Mouse (Mus musculus) CH12.LX (cell line): ENCODE measurements around the gene Trpm3. TPM values are rescaled to one million over a fixed set of nuclear protein-coding genes. Genes with fewer than 3 reads are reported as not detected.
A peak's percentile ranks its signal among the peaks of the same experiment; 100 is the strongest.

ENCODE experiments used
- DNase-seq: peaks from one replicate; pipeline ENCODE4 v3.0.0-alpha.2; 2013; ENCODE audit errors: extremely low read depth
- H3K27ac ChIP-seq: 2 replicates; pipeline ENCODE4 v1.5.1; 2012; ENCODE audit warnings: low read depth, mild to moderate bottlenecking, control low read depth, moderate library complexity; ENCODE audit not compliant: insufficient read depth
- H3K27me3 ChIP-seq: replicated peaks from 2 replicates; pipeline ENCODE3; 2012; ENCODE audit warnings: inconsistent platforms
- H3K36me3 ChIP-seq, 2 experiments: replicated peaks in 1 of 2; 2 replicates each; pipeline versions ENCODE3 to v1.6.1; 2012; ENCODE audit warnings: inconsistent platforms in 1 of 2, low read length in 1 of 2, mild to moderate bottlenecking in 1 of 2, mixed read lengths in 1 of 2, moderate library complexity in 1 of 2; ENCODE audit not compliant: control insufficient read depth in 1 of 2, insufficient read depth in 1 of 2
- H3K4me1 ChIP-seq, 2 experiments: 2 replicates each; pipeline ENCODE4 v1.6.1; 2012; ENCODE audit warnings: inconsistent platforms in 1 of 2, moderate library complexity in 1 of 2; ENCODE audit not compliant: insufficient read depth in 2 of 2, control insufficient read depth in 1 of 2
- H3K4me2 ChIP-seq: 2 replicates; pipeline ENCODE4 v1.6.1; 2012; ENCODE audit warnings: low read depth, mild to moderate bottlenecking, control low read depth; ENCODE audit not compliant: poor library complexity, insufficient read depth, severe bottlenecking
- H3K4me3 ChIP-seq, 3 experiments: fragments of 150-350 bp in 1 of 3; sonication (generic) in 1 of 3; replicated peaks in 1 of 3; 2 replicates each; pipeline versions ENCODE3 to v1.5.1; 2011 to 2012; ENCODE audit warnings: low read depth in 2 of 3, low read length in 2 of 3, mild to moderate bottlenecking in 2 of 3, moderate library complexity in 2 of 3, control low read depth in 1 of 3, improper control_type of control experiment in 1 of 3, inconsistent platforms in 1 of 3, mixed read lengths in 1 of 3; ENCODE audit not compliant: poor library complexity in 1 of 3
- H3K79me2 ChIP-seq: replicated peaks from 2 replicates; pipeline ENCODE4 v1.6.1; 2012; ENCODE audit warnings: mild to moderate bottlenecking, moderate library complexity; ENCODE audit not compliant: control insufficient read depth, poor library complexity, insufficient read depth, severe bottlenecking; ENCODE audit errors: extremely low read depth
- H3K9ac ChIP-seq: 2 replicates; pipeline ENCODE4 v1.6.1; 2012; ENCODE audit warnings: low read depth, mild to moderate bottlenecking, control low read depth, moderate library complexity; ENCODE audit not compliant: insufficient read depth
- H3K9me3 ChIP-seq: replicated peaks from 2 replicates; pipeline ENCODE3; 2012; ENCODE audit warnings: low read length, inconsistent platforms, mixed read lengths
- CHD2 ChIP-seq: IDR thresholded peaks from 2 replicates; pipeline ENCODE4 v1.6.1; 2011; ENCODE audit warnings: low read length, improper control_type of control experiment
- CTCF ChIP-seq, 2 experiments: IDR thresholded peaks in 1 of 2; conservative IDR thresholded peaks in 1 of 2; 2 replicates each; pipeline ENCODE4 v1.5.1; 2011 to 2012; ENCODE audit warnings: low read depth in 2 of 2, low read length in 2 of 2, improper control_type of control experiment in 1 of 2, inconsistent platforms in 1 of 2, mild to moderate bottlenecking in 1 of 2, moderate library complexity in 1 of 2
- E2F4 ChIP-seq: IDR thresholded peaks from 2 replicates; pipeline ENCODE4 v1.6.1; 2011; ENCODE audit warnings: low read depth, low read length, improper control_type of control experiment; ENCODE audit not compliant: insufficient replicate concordance
- ELF1 ChIP-seq: IDR thresholded peaks from 2 replicates; pipeline ENCODE4 v1.6.1; 2014; ENCODE audit warnings: low read depth, mild to moderate bottlenecking, inconsistent platforms, low read length, improper control_type of control experiment
- ETS1 ChIP-seq: conservative IDR thresholded peaks from 2 replicates; pipeline ENCODE4 v1.6.1; 2012; ENCODE audit warnings: low read depth, mild to moderate bottlenecking, inconsistent platforms, low read length, improper control_type of control experiment, moderate library complexity
- KAT2A ChIP-seq: IDR thresholded peaks from 2 replicates; pipeline ENCODE4 v1.6.1; 2012; ENCODE audit warnings: low read length, improper control_type of control experiment, inconsistent platforms; ENCODE audit not compliant: insufficient replicate concordance
- MAZ ChIP-seq: IDR thresholded peaks from 2 replicates; pipeline ENCODE4 v1.6.1; 2012; ENCODE audit warnings: low read depth, mild to moderate bottlenecking, inconsistent platforms, low read length, improper control_type of control experiment, moderate library complexity
- MEF2A ChIP-seq: IDR thresholded peaks from 2 replicates; pipeline ENCODE4 v1.6.1; 2014; ENCODE audit warnings: low read depth, mild to moderate bottlenecking, inconsistent platforms, low read length, improper control_type of control experiment, borderline replicate concordance
- MXI1 ChIP-seq: IDR thresholded peaks from 2 replicates; pipeline ENCODE4 v1.6.1; 2011; ENCODE audit warnings: mild to moderate bottlenecking, low read depth, low read length, improper control_type of control experiment
- MYC ChIP-seq: IDR thresholded peaks from 2 replicates; pipeline ENCODE4 v1.6.1; 2011; ENCODE audit warnings: low read depth, mild to moderate bottlenecking, improper control_type of control experiment, low read length
- NELFE ChIP-seq: IDR thresholded peaks from 2 replicates; pipeline ENCODE4 v1.6.1; 2011; ENCODE audit warnings: low read depth, low read length, improper control_type of control experiment
- PAX5 ChIP-seq: IDR thresholded peaks from 2 replicates; pipeline ENCODE4 v1.6.1; 2012; ENCODE audit warnings: low read length, inconsistent platforms, mixed read lengths
- POLR2A ChIP-seq: IDR thresholded peaks from 2 replicates; pipeline ENCODE4 v1.6.1; 2011; ENCODE audit warnings: low read depth, mild to moderate bottlenecking, improper control_type of control experiment, low read length
- POLR2AphosphoS2 ChIP-seq: IDR thresholded peaks from 2 replicates; pipeline ENCODE4 v1.6.1; 2011; ENCODE audit warnings: low read depth, low read length, improper control_type of control experiment
- RAD21 ChIP-seq: IDR thresholded peaks from 2 replicates; pipeline ENCODE4 v1.6.1; 2011; ENCODE audit warnings: low read depth, mild to moderate bottlenecking, low read length, improper control_type of control experiment, moderate library complexity
- SIN3A ChIP-seq: IDR thresholded peaks from 2 replicates; pipeline ENCODE4 v1.6.1; 2012; ENCODE audit warnings: low read length, improper control_type of control experiment, inconsistent platforms
- SMC3 ChIP-seq: IDR thresholded peaks from 2 replicates; pipeline ENCODE4 v1.6.1; 2011; ENCODE audit warnings: low read depth, low read length, improper control_type of control experiment
- ZMIZ1 ChIP-seq: IDR thresholded peaks from 2 replicates; pipeline ENCODE4 v1.6.1; 2012; ENCODE audit warnings: low read depth, mild to moderate bottlenecking, inconsistent platforms, low read length, improper control_type of control experiment
- ZNF384 ChIP-seq: IDR thresholded peaks from 2 replicates; pipeline ENCODE4 v1.6.1; 2012; ENCODE audit warnings: low read depth, low read length, improper control_type of control experiment, inconsistent platforms
- dilution Hi-C: fragments of 300-500 bp; cut with MboI; formaldehyde crosslinking; loops from 2 replicates; pipeline ENCODE4 v1.14.3; 2020; ENCODE audit warnings: low sequenced_read_pairs; ENCODE audit not compliant: extremely low pct_unique_long_range_greater_than_20kb, extremely low pct_ligation_motif_present
- in situ Hi-C: fragments of 300-500 bp; cut with MboI; formaldehyde crosslinking; loops from 3 replicates; pipeline ENCODE4 v1.14.3; 2019; ENCODE audit warnings: low sequenced_read_pairs, low pct_ligation_motif_present, low pct_unique_long_range_greater_than_20kb, mixed read lengths
- polyA plus RNA-seq: library from polyadenylated mRNA; unstranded; fragments of >175 nt; gene quantifications from 2 replicates; pipeline ENCODE4 v1.2.1, GENCODE M21; 2012; ENCODE audit warnings: low read depth; ENCODE audit not compliant: insufficient read length
- total RNA-seq, 2 experiments: library from RNA; depleted of rRNA; stranded (reverse); fragments of 300-350 nt in 1 of 2; fragments of >200 nt in 1 of 2; gene quantifications; 2 replicates each; pipeline ENCODE4 v1.2.3; 2012 to 2014

Trpm3 gene
- total and polyA plus RNA-seq, 3 experiments, result 0.01 TPM; not detected in 2

DNA sequence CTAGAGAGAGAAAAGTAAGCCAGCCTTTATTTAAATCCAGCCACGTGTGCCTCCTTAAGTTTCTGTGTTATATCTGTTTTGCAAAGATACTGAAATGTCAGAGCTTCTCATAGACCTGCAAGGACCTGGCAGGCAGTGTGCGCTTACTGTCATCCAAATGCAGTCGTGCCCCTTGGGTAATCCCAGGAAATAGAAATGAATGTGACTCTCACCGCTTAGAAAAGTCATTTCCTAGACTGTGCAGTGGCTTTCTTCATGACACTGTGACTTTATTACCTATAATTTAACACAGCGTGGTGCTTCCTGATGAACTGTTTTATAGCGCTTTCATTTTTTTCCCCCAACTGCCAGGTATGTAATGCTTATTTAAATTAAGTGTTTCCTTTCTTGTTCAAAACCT lies 379.7 kb downstream of the Trpm3 start:
- DNase-seq, result no peak
- dilution Hi-C loops, result no loop called here
- Histone ChIP-seq H3K4me1 (no peaks in the 10 kb centered on the region), H3K4me3 (no peak overlapping the region), H3K27ac (no peak overlapping the region), H3K9me3 (no peaks in the 10 kb centered on the region), H3K9ac (no peak overlapping the region), H3K4me2 (no peak overlapping the region), H3K27me3 (no peaks in the 10 kb centered on the region), H3K36me3 (no peaks in the 10 kb centered on the region), H3K79me2 (no peaks in the 10 kb centered on the region)
- TF ChIP-seq NELFE (no peak), MEF2A (no peak), CTCF (conservative IDR thresholded peaks at IDR 0.05 in 1 of 2, IDR thresholded peaks at IDR 0.05 in 1 of 2; ENCODE audit: low read depth in 2 of 2, low read length in 2 of 2) (no peak), E2F4 (no peak), SIN3A (no peak), MAZ (no peak), MYC (no peak), ZMIZ1 (no peak), ZNF384 (no peak), SMC3 (no peak), MXI1 (no peak), POLR2A (no peak), CHD2 (no peak), PAX5 (no peak), KAT2A (no peak), ELF1 (no peak), ETS1 (no peak)
- in situ Hi-C loops, result no loop called here

- in situ Hi-C loops, result no loop called here
- no peaks in the 10 kb centered on the region for H3K4me1 ChIP-seq
- dilution Hi-C loops, result no loop called here
These were observed 389.1 kb downstream of the Trpm3 start for GRCm38 (mm10) chr19:22527944-22528343.

More at GRCm38 (mm10) chr19:22527944-22528343, 389.1 kb downstream of the Trpm3 start:
- Histone ChIP-seq H3K27me3 (no peaks in the 10 kb centered on the region), H3K4me2 (no peak overlapping the region), H3K9ac (no peak overlapping the region), H3K36me3 (no peaks in the 10 kb centered on the region), H3K9me3 (no peaks in the 10 kb centered on the region), H3K27ac (no peak overlapping the region), H3K79me2 (no peaks in the 10 kb centered on the region), H3K4me3 (no peak overlapping the region)
- TF ChIP-seq CTCF (conservative IDR thresholded peaks at IDR 0.05 in 1 of 2, IDR thresholded peaks at IDR 0.05 in 1 of 2; ENCODE audit: low read depth in 2 of 2, low read length in 2 of 2), result peak in 1 of 2 experiments; percentile 27; a peak in 1 of 4 replicates
- no peak for TF ChIP-seq POLR2AphosphoS2
- no peak for TF ChIP-seq ELF1
- TF ChIP-seq RAD21, result peak; percentile 1
- no peak for DNase-seq
